10 mouse cellular contexts compared by ENCODE assay signal in genomic region chr13:60479043-60479861, GRCm38 (mm10).
DNase-seq lines count a peak whose midpoint lies in the region; ATAC-seq and TF ChIP-seq lines count a peak whose summit lies in the region.
"Had no signal": no experiment of that assay in that cellular context is flagged by ENCODE, and none has a peak within 500 bp of the region (broad histone marks: within the 10 kb centered on the region; RNA-seq: fewer than 3 reads in every experiment).

No protein-coding gene starts in this region.

- H3K4me2 ChIP-seq in heart, embryonic 14.5 days (ENCODE audit: low read length), result peak overlapping the region; percentile 74
- H3K4me2 ChIP-seq in liver, embryonic 14.5 days (ENCODE audit: low read depth), result peak overlapping the region; percentile 56
- peak overlapping the region; percentile 48 for H3K4me2 ChIP-seq in neural tube, embryonic 11.5 days (ENCODE audit: low read depth)

- WGBS in heart, embryonic 14.5 days, result 6% methylated on average over 18 of the region's 18 CpGs
- 13% methylated on average over 18 of the region's 18 CpGs for WGBS in liver, embryonic 14.5 days (ENCODE audit: insufficient replicate concordance)
- 9% methylated on average over 18 of the region's 18 CpGs for WGBS in neural tube, embryonic 11.5 days

- H3K27ac ChIP-seq in heart, embryonic 14.5 days (replicated peaks in 1 of 2; ENCODE audit: control insufficient read depth in 1 of 2, insufficient read depth in 1 of 2, low read depth in 2 of 2, low read length in 2 of 2), result no peak overlapping the region
- H3K27ac ChIP-seq in liver, embryonic 14.5 days, result no peak overlapping the region
- H3K27ac ChIP-seq in neural tube, embryonic 11.5 days (ENCODE audit: low read depth, low read length), result no peak overlapping the region
- H3K27ac ChIP-seq: macrophage had no signal

- peaks cover 6 to 18% of the 10 kb centered on the region in 2 experiments for H3K4me1 ChIP-seq in heart, embryonic 14.5 days (ENCODE audit: control insufficient read depth in 2 of 2, insufficient read depth in 2 of 2, low read length in 2 of 2)
- H3K4me1 ChIP-seq in liver, embryonic 14.5 days (replicated peaks; ENCODE audit: control insufficient read depth in 2 of 2, insufficient read depth in 2 of 2, low read length in 1 of 2), result peaks cover 0 to 5% of the 10 kb centered on the region in 2 experiments; a peak in 2 of 4 replicates
- peaks cover 15% of the 10 kb centered on the region for H3K4me1 ChIP-seq in neural tube, embryonic 11.5 days (ENCODE audit: control insufficient read depth, insufficient read depth, low read length)

- peak; percentile 49 for TF ChIP-seq CTCF in liver, embryonic 14.5 days (IDR thresholded peaks at IDR 0.05; ENCODE audit: low read depth)

- no peaks in the 10 kb centered on the region; the same call in 1 of the 2 replicates for H3K27me3 ChIP-seq in heart, embryonic 14.5 days (ENCODE audit: control insufficient read depth, insufficient read depth, low read length)
- no peaks in the 10 kb centered on the region for H3K27me3 ChIP-seq in liver, embryonic 14.5 days (ENCODE audit: control insufficient read depth, insufficient read depth, low read length)
- H3K27me3 ChIP-seq in neural tube, embryonic 11.5 days (ENCODE audit: control insufficient read depth, insufficient read depth, low read length), result no peaks in the 10 kb centered on the region

- no peaks in the 10 kb centered on the region for H3K36me3 ChIP-seq in heart, embryonic 14.5 days (ENCODE audit: control insufficient read depth, insufficient read depth, low read length)
- no peaks in the 10 kb centered on the region for H3K36me3 ChIP-seq in liver, embryonic 14.5 days (replicated peaks; ENCODE audit: control insufficient read depth, insufficient read depth, low read depth)
- no peaks in the 10 kb centered on the region for H3K36me3 ChIP-seq in neural tube, embryonic 11.5 days (ENCODE audit: control insufficient read depth, insufficient read depth, low read length)
- H3K36me3 ChIP-seq: G1E had no signal

- peak; percentile 73 for DNase-seq in layer of hippocampus, adult 11-12 months (ENCODE audit: low spot score)
- DNase-seq in layer of hippocampus, adult 9-10 months (ENCODE audit: low spot score), result no peak
- DNase-seq in embryo, embryonic 11 days, result peak; percentile 82
- peak; percentile 87 for DNase-seq in kidney, postnatal 14 days
- DNase-seq in liver, embryonic 14.5 days (ENCODE audit: low read depth in 3 of 3, low spot score in 3 of 3), result no peak
- DNase-seq in neural tube, embryonic 11.5 days (ENCODE audit: low spot score), result peak; percentile 45
- DNase-seq in c-Kit-positive CD71-positive TER-119-positive erythroid progenitor cells, embryonic 14.5 days (ENCODE audit: low spot score), result no peak

- peak overlapping the region; percentile 38 to 42 for H3K4me3 ChIP-seq in heart, embryonic 14.5 days (ENCODE audit: control insufficient read depth in 1 of 2, insufficient read depth in 1 of 2, low read depth in 1 of 2, low read length in 2 of 2)
- peak overlapping the region in 1 of 2 experiments; percentile 18; a peak in 1 of 4 replicates for H3K4me3 ChIP-seq in liver, embryonic 14.5 days (ENCODE audit: insufficient read depth in 1 of 2, low read depth in 2 of 2, low read length in 2 of 2)
- H3K4me3 ChIP-seq in neural tube, embryonic 11.5 days (ENCODE audit: low read depth, low read length), result no peak overlapping the region

- no peaks in the 10 kb centered on the region for H3K9me3 ChIP-seq in heart, embryonic 14.5 days (ENCODE audit: control insufficient read depth, low read length)
- H3K9me3 ChIP-seq in liver, embryonic 14.5 days (ENCODE audit: control insufficient read depth, low read length), result no peaks in the 10 kb centered on the region
- no peaks in the 10 kb centered on the region for H3K9me3 ChIP-seq in neural tube, embryonic 11.5 days (ENCODE audit: control insufficient read depth, low read length)

- H3K9ac ChIP-seq in heart, embryonic 14.5 days (ENCODE audit: low read length), result peak overlapping the region; percentile 22; the same call in 1 of the 2 replicates
- H3K9ac ChIP-seq in liver, embryonic 14.5 days (replicated peaks), result no peak overlapping the region
- no peak overlapping the region for H3K9ac ChIP-seq in neural tube, embryonic 11.5 days (ENCODE audit: low read length)

- TF ChIP-seq EP300 in liver, embryonic 14.5 days (IDR thresholded peaks at IDR 0.05; ENCODE audit: low read depth), result no peak

- no peak for ATAC-seq in heart, embryonic 14.5 days (ENCODE audit: insufficient number of reproducible peaks, insufficient read depth, low FRiP score, low read depth)
- ATAC-seq in liver, embryonic 14.5 days (ENCODE audit: insufficient read depth), result no peak
- peak; percentile 60 for ATAC-seq in neural tube, embryonic 11.5 days (ENCODE audit: insufficient read depth, low FRiP score, low TSS enrichment)

Comparison
In these comparisons a context has a peak if more than half of its experiments do, and no peak if none do; other contexts are left out.
1. DNase-seq: peak in layer of hippocampus, adult 11-12 months (single experiment), embryo, embryonic 11 days (single experiment), kidney, postnatal 14 days (single experiment) and neural tube, embryonic 11.5 days (single experiment); none in layer of hippocampus, adult 9-10 months (single experiment), liver, embryonic 14.5 days (0 of 3) and c-Kit-positive CD71-positive TER-119-positive erythroid progenitor cells, embryonic 14.5 days (single experiment).
2. Peak in every context shown above with its lines, with median percentiles within 50 percentile points of each other: H3K4me2 ChIP-seq.